Mouse (Mus musculus) skeletal muscle tissue, postnatal 0 days (tissue): ENCODE data around the gene Cypt2. TPM values are rescaled to one million over a fixed set of nuclear protein-coding genes. Genes with fewer than 3 reads are reported as not detected.

Source experiments
- polyA plus RNA-seq: library from polyadenylated mRNA; unstranded; fragments of >200 nt; fragmentation: Nextera tagmentation; extraction: Ambion mirVana; gene quantifications from 2 replicates; pipeline ENCODE4 v1.2.1, GENCODE M21; 2015

The Cypt2 gene
- not detected in 2 replicates for polyA plus RNA-seq

GRCm38 (mm10) chrX:105499472-105499871 is at the start of gene Cypt2:
Gene Cypt2 (plus strand): TSS chrX:105499772.

